Mouse (Mus musculus) hindbrain, embryonic 13.5 days (tissue): ENCODE measurements around the gene Gm9495. TPM values are rescaled to one million over a fixed set of nuclear protein-coding genes. Genes with fewer than 3 reads are reported as not detected.

Experiments used
- polyA plus RNA-seq: library from polyadenylated mRNA; unstranded; fragments of >200 nt; fragmentation: Nextera tagmentation; extraction: Ambion mirVana; gene quantifications from 2 replicates; pipeline ENCODE4 v1.2.1, GENCODE M21; 2015

Gene Gm9495
- polyA plus RNA-seq, 1 experiment from 2014 or later: 0.08 TPM

Other genes starting within 250 kb of the Gm9495 start
- 12.4 and 12.8 TPM in 2 replicates for gene Zfp930, start 244.5 kb downstream of the Gm9495 start, polyA plus RNA-seq
- gene D130040H23Rik, start 182.5 kb downstream of the Gm9495 start, polyA plus RNA-seq: 10.8 TPM in 2 replicates
- not detected in 2 replicates for gene Gm7697, start 69.4 kb upstream of the Gm9495 start, polyA plus RNA-seq
- gene Zfp868, start 172.0 kb upstream of the Gm9495 start, polyA plus RNA-seq: 42.0 and 47.7 TPM in 2 replicates
- gene Zfp964, start 200.9 kb upstream of the Gm9495 start, polyA plus RNA-seq: 2.4 and 3.0 TPM in 2 replicates